Mouse (Mus musculus) lung, adult 2 months (tissue): Measurements from ENCODE around the gene Fank1. TPM values are rescaled to one million over a fixed set of nuclear protein-coding genes. Genes with fewer than 3 reads are reported as not detected.
A peak's percentile ranks its signal among the peaks of the same experiment; 100 is the strongest.

Experiments
- DNase-seq: peaks from one replicate; pipeline ENCODE4 v3.0.0; 2022
- H3K4me1 ChIP-seq: fragments of 200-500 bp; 2 replicates; pipeline ENCODE4 v1.6.1; 2011; ENCODE audit warnings: low read length; ENCODE audit not compliant: control insufficient read depth, insufficient read depth
- H3K4me3 ChIP-seq: fragments of 200-500 bp; replicated peaks from 2 replicates; pipeline ENCODE3; 2011; ENCODE audit warnings: low read depth, mild to moderate bottlenecking, control low read depth, low read length; ENCODE audit errors: extremely low read depth
- CTCF ChIP-seq: fragments of 200-500 bp; IDR thresholded peaks from 2 replicates; pipeline ENCODE4 v1.5.1; 2011; ENCODE audit warnings: mild to moderate bottlenecking, low read length, control low read depth; ENCODE audit not compliant: insufficient read depth
- POLR2A ChIP-seq: fragments of 200-500 bp; IDR thresholded peaks from 2 replicates; pipeline ENCODE4 v1.6.1; 2011; ENCODE audit warnings: low read depth, mild to moderate bottlenecking, control low read depth, low read length, borderline replicate concordance; ENCODE audit errors: extremely low read depth
- WGBS: fragments of 180-500 bp; shearing (Covaris S2); methylation state at CpG from one replicate; pipeline ENCODE4 v1.1.7; 2018; 5-methylcytosine and 5-hydroxymethylcytosine counted together
- polyA plus RNA-seq: library from polyadenylated mRNA; depleted of rRNA; stranded (reverse); fragments of >200 nt; gene quantifications from 2 replicates; pipeline ENCODE4 v1.2.3, GENCODE M21; 2012

The Fank1 gene
- polyA plus RNA-seq, 1 experiment, result 3.3 TPM

GRCm38 (mm10) chr7:133787571-133787970, 10.9 kb downstream of the Fank1 start:
- Histone ChIP-seq H3K4me3 (no peak overlapping the region), H3K4me1 (no peaks in the 10 kb centered on the region)
- WGBS, result 90% methylated on average over 6 of the region's 6 CpGs
- DNase-seq, result no peak
- TF ChIP-seq CTCF (no peak), POLR2A (no peak)

GRCm38 (mm10) chr7:133788147-133788546, 11.5 kb downstream of the Fank1 start:
- no peaks in the 10 kb centered on the region for H3K4me1 ChIP-seq
- H3K4me3 ChIP-seq, result no peak overlapping the region
- no peak for TF ChIP-seq POLR2A
- no peak for DNase-seq
- 52% methylated on average over 3 of the region's 3 CpGs for WGBS

- Histone ChIP-seq H3K4me1 (no peaks in the 10 kb centered on the region), H3K4me3 (no peak overlapping the region)
- TF ChIP-seq POLR2A, result no peak
- no peak for TF ChIP-seq CTCF
- no peak for DNase-seq
- 93% methylated on average over 4 of the region's 4 CpGs for WGBS
Observed at GRCm38 (mm10) chr7:133790171-133790570, 13.5 kb downstream of the Fank1 start.

GRCm38 (mm10) chr7:133790608-133791229, 14.1 kb downstream of the Fank1 start:
- no peak for TF ChIP-seq CTCF
- no peak for TF ChIP-seq POLR2A
- 84% methylated on average over 4 of the region's 4 CpGs for WGBS
- DNase-seq, result no peak

GRCm38 (mm10) chr7:133792771-133793170, 16.1 kb downstream of the Fank1 start:
- DNase-seq, result no peak
- TF ChIP-seq CTCF (no peak), POLR2A (no peak)
- no peak overlapping the region for H3K4me3 ChIP-seq
- no peaks in the 10 kb centered on the region for H3K4me1 ChIP-seq
- WGBS, result 44% methylated on average over 1 of the region's 1 CpGs

More at GRCm38 (mm10) chr7:133790608-133791229, 14.1 kb downstream of the Fank1 start:
- H3K4me1 ChIP-seq, result no peaks in the 10 kb centered on the region
- H3K4me3 ChIP-seq, result no peak overlapping the region

- no peak for TF ChIP-seq POLR2A
- TF ChIP-seq CTCF, result no peak
- no peak overlapping the region for H3K4me3 ChIP-seq
- no peaks in the 10 kb centered on the region for H3K4me1 ChIP-seq
- no peak for DNase-seq
- WGBS, result 37% methylated on average over 10 of the region's 10 CpGs
Observed at GRCm38 (mm10) chr7:133793248-133794131, 16.8 kb downstream of the Fank1 start.

- H3K4me3 ChIP-seq, result no peak overlapping the region
- DNase-seq, result peak; percentile 21
- 58% methylated on average over 2 of the region's 2 CpGs for WGBS
- TF ChIP-seq POLR2A (no peak), CTCF (no peak)
- H3K4me1 ChIP-seq, result no peaks in the 10 kb centered on the region
Observed at GRCm38 (mm10) chr7:133794720-133795119, 18.1 kb downstream of the Fank1 start.

- TF ChIP-seq POLR2A (no peak), CTCF (no peak)
- WGBS, result 82% methylated on average over 5 of the region's 5 CpGs
- Histone ChIP-seq H3K4me1 (no peaks in the 10 kb centered on the region), H3K4me3 (no peak overlapping the region)
- DNase-seq, result no peak
Observed at GRCm38 (mm10) chr7:133799928-133800327, 23.3 kb downstream of the Fank1 start.

GRCm38 (mm10) chr7:133801823-133802222, 25.2 kb downstream of the Fank1 start:
- WGBS, result 33% methylated on average over 6 of the region's 6 CpGs
- no peak for DNase-seq
- Histone ChIP-seq H3K4me1 (no peaks in the 10 kb centered on the region), H3K4me3 (no peak overlapping the region)
- TF ChIP-seq POLR2A (no peak), CTCF (no peak)
